ENCODE assay signal across 22 mouse cellular contexts in the genomic region with DNA sequence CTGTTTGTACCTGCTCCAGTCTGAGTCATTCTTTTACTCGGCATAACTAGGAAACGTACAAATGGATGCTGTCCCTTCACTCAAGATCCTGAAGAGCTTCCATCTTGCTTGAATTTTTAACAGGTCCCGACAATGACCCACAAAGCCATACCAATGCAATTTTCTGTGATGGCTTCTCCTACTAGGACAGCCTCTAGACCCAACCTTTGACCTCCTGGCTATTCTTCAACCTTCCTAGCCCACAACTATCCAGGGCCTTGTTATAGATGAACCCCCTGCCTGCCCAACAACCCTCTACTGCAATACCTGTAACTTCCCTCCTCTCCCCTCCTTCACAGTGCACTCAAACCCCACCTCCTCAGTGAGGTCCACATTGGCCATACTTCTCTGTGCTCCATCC. TPM values are rescaled to one million over a fixed set of nuclear protein-coding genes. Genes with fewer than 3 reads are reported as not detected.
"Had no signal": no experiment of that assay in that cellular context is flagged by ENCODE, and none has a peak within 500 bp of the region (broad histone marks: within the 10 kb centered on the region; RNA-seq: fewer than 3 reads in every experiment).

No protein-coding gene starts in this region.

- ATAC-seq: intestine, postnatal 0 days; midbrain, embryonic 15.5 days had no signal

- H3K4me3 ChIP-seq: hindbrain, embryonic 15.5 days; limb, embryonic 10.5 days; limb, embryonic 13.5 days; liver, embryonic 15.5 days; midbrain, embryonic 12.5 days; midbrain, embryonic 15.5 days; neural tube, embryonic 12.5 days; neural tube, embryonic 15.5 days; stomach, embryonic 15.5 days had no signal

- DNase-seq: kidney, postnatal 4 days; liver; lung, adult 2 months; lung, postnatal 36 days; right cerebral cortex, adult 18-20 months; right cerebral cortex, postnatal 14 days; right cerebral cortex, postnatal 4 days; thymus, postnatal 25 days had no signal

- H3K27me3 ChIP-seq: hindbrain, embryonic 15.5 days; limb, embryonic 13.5 days; liver, embryonic 15.5 days; midbrain, embryonic 12.5 days; midbrain, embryonic 15.5 days; neural tube, embryonic 12.5 days; neural tube, embryonic 15.5 days; stomach, embryonic 15.5 days had no signal

- H3K9me3 ChIP-seq: hindbrain, embryonic 15.5 days; limb, embryonic 10.5 days; limb, embryonic 13.5 days; liver, embryonic 15.5 days; midbrain, embryonic 12.5 days; midbrain, embryonic 15.5 days; neural tube, embryonic 12.5 days; neural tube, embryonic 15.5 days; stomach, embryonic 15.5 days had no signal

- H3K36me3 ChIP-seq: hindbrain, embryonic 15.5 days; midbrain, embryonic 12.5 days; midbrain, embryonic 15.5 days; neural tube, embryonic 12.5 days; neural tube, embryonic 15.5 days had no signal

- H3K4me2 ChIP-seq: hindbrain, embryonic 15.5 days; limb, embryonic 13.5 days; liver, embryonic 15.5 days; midbrain, embryonic 12.5 days; midbrain, embryonic 15.5 days; neural tube, embryonic 12.5 days; neural tube, embryonic 15.5 days; stomach, embryonic 15.5 days had no signal

- H3K9ac ChIP-seq: hindbrain, embryonic 15.5 days; limb, embryonic 13.5 days; liver, embryonic 15.5 days; midbrain, embryonic 12.5 days; midbrain, embryonic 15.5 days; neural tube, embryonic 12.5 days; neural tube, embryonic 15.5 days; stomach, embryonic 15.5 days had no signal

- H3K27ac ChIP-seq: hindbrain, embryonic 15.5 days; kidney, postnatal 0 days; limb, embryonic 10.5 days; limb, embryonic 13.5 days; liver, embryonic 15.5 days; midbrain, embryonic 12.5 days; midbrain, embryonic 15.5 days; neural tube, embryonic 12.5 days; neural tube, embryonic 15.5 days had no signal

RNA-seq across cellular contexts. Expression of gene Hspb3, which starts 54.0 kb away (rescaled TPM):
- polyA plus RNA-seq: intestine, embryonic 14.5 days; kidney, postnatal 0 days; limb, embryonic 10.5 days; midbrain, embryonic 12.5 days; midbrain, embryonic 15.5 days; testis, adult 2 months; thymus, postnatal 0 days had no signal
